Mouse (Mus musculus) brain, embryonic 14.5 days (tissue): ENCODE measurements around the gene Trim14. TPM values are rescaled to one million over a fixed set of nuclear protein-coding genes. Genes with fewer than 3 reads are reported as not detected.
A peak's percentile ranks its signal among the peaks of the same experiment; 100 is the strongest.

ENCODE experiments used
- DNase-seq: peaks from one replicate; pipeline ENCODE4 v3.0.0-alpha.2; 2011; ENCODE audit warnings: low read depth
- CTCF ChIP-seq: fragments of 200-500 bp; IDR thresholded peaks from 2 replicates; pipeline ENCODE4 v1.5.1; 2012; ENCODE audit warnings: inconsistent platforms, mild to moderate bottlenecking, moderate library complexity, borderline replicate concordance; ENCODE audit not compliant: insufficient read depth, insufficient read length; ENCODE audit errors: extremely low read depth
- POLR2A ChIP-seq: fragments of 200-500 bp; IDR thresholded peaks from 2 replicates; pipeline ENCODE4 v1.6.1; 2012; ENCODE audit warnings: mild to moderate bottlenecking, inconsistent platforms, borderline replicate concordance; ENCODE audit not compliant: poor library complexity, insufficient read depth, insufficient read length, severe bottlenecking; ENCODE audit errors: extremely low read depth
- polyA plus RNA-seq: library from polyadenylated mRNA; depleted of rRNA; stranded (reverse); fragments of >200 nt; gene quantifications from 2 replicates; pipeline ENCODE4 v1.2.3, GENCODE M21; 2012

Gene Trim14
- polyA plus RNA-seq, 1 experiment, result 0.82 TPM

DNA sequence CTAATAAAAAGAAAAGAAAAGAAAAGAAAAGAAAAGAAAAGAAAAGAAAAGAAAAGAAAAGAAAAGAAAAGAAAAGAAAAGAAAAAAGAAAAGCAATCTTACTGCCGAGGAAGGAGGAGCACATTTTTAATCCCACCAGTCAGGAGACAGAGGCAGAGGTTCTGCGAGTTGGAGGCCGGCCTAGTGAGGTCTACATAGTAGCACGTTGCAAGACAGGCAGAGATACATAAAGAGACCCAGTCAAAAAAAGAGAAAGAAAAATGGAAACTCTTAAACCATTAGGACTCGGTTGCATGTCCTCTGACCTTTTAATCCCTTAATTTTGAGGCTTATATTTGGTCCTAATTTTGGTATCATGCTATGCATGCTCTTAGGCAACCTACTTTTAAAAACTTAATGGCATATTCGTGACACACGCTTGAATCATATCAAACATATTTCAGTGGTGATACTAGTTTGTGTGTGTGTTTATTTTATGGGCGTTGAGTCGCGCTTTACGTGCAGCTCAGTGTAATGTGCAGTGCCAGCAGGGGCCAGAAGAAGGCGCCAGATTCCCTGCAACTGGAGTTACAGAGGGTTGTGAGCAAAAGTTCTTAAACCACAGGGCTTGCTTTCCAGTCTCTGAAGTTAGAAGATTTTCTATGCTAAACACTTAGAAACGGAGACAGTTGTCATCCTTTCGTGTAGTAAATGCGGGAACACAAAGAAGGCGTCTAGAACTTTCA lies 28.0 kb downstream of the Trim14 start:
- DNase-seq, result peak; percentile 74
- TF ChIP-seq CTCF (peak; percentile 73), POLR2A (no peak)

GRCm38 (mm10) chr4:46506801-46507610 lies 28.9 kb downstream of the Trim14 start:
- TF ChIP-seq POLR2A (peak; percentile 77), CTCF (no peak)
- peak; percentile 96 for DNase-seq

DNA sequence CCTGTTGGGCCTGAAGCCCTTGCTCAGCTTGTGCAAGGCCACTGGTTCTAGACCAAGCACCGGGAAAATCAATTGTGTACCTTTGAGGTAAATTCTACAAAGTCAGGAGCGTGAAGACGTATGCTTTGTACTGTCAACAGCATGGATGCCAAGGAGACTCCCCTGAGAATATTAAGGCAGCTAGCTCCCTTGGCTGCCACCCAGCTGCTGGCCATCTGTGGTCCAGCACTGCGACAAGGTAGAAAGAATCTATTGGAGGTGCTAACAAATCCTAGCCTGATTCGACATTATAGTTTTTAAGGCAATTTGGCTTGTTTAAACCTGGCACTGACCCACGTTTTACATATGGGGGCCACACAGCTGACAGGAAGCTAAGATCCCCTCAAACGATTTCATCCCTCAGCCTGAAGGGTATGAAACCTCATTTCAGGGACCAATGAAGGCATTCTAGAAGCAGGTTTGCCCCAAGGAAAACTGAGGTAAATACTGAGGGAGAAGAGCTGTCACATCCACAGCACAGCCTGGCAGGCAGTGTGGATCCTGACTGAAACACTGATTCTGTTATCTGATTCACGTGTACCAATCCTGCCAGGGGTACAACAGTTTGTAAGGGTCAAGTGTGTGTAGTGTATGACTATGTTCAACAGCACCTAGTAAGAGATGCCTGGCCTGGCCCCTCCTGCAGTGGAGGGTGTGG lies 30.4 kb downstream of the Trim14 start:
- DNase-seq, result peak; percentile 65
- TF ChIP-seq POLR2A (no peak), CTCF (no peak)

- DNase-seq, result no peak
- TF ChIP-seq CTCF, result no peak
- TF ChIP-seq POLR2A, result no peak
These were observed 32.1 kb downstream of the Trim14 start for GRCm38 (mm10) chr4:46503881-46504280.

GRCm38 (mm10) chr4:46502606-46503502 lies 33.1 kb downstream of the Trim14 start:
- DNase-seq, result peak; percentile 15
- TF ChIP-seq POLR2A (no peak), CTCF (no peak)

DNA sequence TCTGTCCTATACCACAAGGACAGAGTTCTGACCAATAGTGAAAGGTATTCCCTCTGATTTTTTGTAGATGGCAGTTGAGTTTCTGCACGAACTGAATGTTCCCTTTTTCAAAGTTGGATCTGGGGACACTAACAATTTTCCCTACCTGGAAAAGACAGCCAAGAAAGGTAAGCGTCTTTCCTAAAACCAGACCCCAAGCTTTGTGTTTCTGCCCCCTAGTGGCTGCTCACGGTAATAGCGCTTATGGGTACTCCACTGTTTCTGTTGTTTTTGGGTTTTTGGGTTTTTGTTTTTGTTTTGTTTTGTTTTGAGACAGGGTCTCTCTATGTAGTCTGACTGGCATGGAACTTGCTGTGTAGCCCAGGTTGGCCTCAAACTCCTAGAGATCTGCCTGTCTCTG lies 37.0 kb downstream of the Trim14 start:
- TF ChIP-seq POLR2A (no peak), CTCF (peak; percentile 77; the same call in 1 of the 2 replicates)

DNA sequence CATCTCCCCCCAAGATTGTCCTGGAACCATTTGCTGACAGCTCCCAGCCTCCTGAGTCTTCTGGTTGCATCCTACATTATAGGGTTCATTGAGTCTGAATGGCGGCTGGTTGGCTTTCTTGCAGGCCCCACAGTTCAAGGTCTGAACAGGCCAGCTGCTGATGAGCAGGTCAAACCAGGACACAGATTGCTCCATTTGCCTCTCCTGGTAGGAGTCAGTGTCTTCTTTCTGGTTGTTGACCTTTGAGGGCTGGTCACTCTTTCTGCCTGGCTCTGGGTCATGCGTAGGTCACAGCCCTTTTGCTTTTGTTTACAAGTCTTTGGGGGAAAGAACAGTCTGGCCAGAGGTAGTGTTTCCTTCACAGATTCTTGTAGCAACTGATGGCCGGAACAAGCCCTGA lies 37.4 kb downstream of the Trim14 start:
- DNase-seq, result no peak
- no peak for TF ChIP-seq POLR2A
- TF ChIP-seq CTCF, result no peak

More for the DNA sequence above, 37.0 kb downstream of the Trim14 start:
- DNase-seq, result peak; percentile 37

- DNase-seq, result peak; percentile 56
- TF ChIP-seq POLR2A (no peak), CTCF (peak; percentile 90)
These were observed 38.6 kb downstream of the Trim14 start for GRCm38 (mm10) chr4:46497286-46497892.

- TF ChIP-seq POLR2A, result no peak
- no peak for TF ChIP-seq CTCF
- no peak for DNase-seq
These were observed 40.4 kb downstream of the Trim14 start for GRCm38 (mm10) chr4:46495543-46495942.

- no peak for DNase-seq
- no peak for TF ChIP-seq CTCF
- no peak for TF ChIP-seq POLR2A
These were observed 42.9 kb downstream of the Trim14 start for GRCm38 (mm10) chr4:46493071-46493470.
